Mouse (Mus musculus) ovary, adult 18-20 months (tissue): ENCODE data around the gene C1qtnf4.

Experiments used
- DNase-seq: peaks from one replicate; pipeline ENCODE4 v3.0.0; 2022; ENCODE audit warnings: low spot score, mixed read lengths

C1qtnf4 gene

DNA sequence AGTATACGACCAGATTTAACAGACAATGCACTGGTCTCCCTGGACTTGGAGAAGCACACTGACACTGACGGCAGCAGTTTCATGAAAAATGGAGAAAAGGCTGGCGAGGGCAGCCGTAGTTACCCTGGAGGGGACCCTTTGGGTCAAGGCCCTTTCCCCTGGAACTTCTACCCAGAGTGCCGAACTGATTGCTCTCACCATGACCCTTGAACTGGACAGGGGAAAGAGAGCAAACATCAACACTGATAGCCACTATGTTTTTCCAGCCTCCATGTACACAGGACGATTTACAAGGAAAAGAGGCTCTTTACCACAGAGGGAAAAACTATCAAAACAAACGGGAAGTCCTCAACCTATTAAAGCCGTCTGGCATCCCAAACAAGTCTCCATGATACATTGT lies 46.2 kb downstream of the C1qtnf4 start:
- DNase-seq: no peak

DNA sequence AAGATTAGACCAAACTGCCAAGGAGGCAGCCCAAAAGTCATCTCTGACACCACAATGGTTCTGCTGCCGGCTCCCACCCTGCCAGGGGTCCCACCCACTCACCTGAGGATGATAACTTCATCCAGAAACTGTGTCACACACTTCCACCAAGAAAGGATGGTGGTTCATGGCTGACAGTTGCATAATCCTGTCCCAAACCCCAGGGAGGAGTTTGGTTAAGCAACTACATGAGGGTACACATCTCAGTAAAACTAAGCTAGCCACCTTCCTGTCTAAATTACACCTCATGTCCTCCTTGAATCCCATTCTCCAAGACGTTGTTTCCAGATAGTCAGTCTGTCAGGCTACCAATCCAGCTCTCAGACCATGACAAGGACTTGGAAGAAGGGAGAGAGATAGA lies 46.6 kb downstream of the C1qtnf4 start:
- no peak for DNase-seq

DNA sequence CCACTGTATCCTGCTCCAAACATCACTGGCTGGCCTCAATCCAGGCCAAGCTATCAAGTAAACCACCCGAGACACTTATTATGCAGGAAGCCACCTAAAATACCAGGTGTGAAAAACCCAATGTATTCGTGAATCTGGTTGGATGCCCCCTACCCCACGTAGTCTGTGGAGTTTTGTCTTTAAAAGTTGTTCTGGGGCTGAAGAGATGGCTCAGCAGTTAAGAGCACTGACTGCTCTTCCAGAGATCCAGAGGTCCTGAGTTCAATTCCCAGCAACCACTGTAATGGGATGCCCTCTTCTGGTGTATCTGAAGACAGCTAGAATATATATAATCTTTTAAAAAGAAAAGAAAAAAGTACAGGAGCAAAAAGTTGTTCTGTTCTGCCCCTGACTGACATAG lies 52.7 kb downstream of the C1qtnf4 start:
- no peak for DNase-seq

DNA sequence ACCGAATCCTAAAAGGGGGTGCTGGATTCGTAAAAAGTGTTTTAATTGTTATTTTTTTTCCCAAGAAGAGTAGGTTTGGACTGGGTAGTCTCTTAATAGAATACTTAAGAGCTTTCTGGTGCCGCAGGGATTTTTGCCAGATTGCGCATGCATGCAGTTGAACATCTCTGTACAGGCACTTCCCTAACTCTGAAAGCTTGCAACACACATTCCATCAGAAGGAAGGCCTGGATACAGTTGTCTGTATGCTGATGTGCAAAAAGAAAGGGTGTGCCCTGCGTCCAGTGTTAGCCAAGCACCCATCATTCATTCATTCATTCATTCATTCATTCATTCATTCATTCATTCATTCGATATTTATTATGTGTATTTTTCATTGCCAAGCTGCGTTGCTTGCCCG lies 54.1 kb downstream of the C1qtnf4 start:
- DNase-seq: no peak
